Mouse (Mus musculus): ENCODE data around the gene Serpina3f. TPM values are rescaled to one million over a fixed set of nuclear protein-coding genes. Genes with fewer than 3 reads are reported as not detected.
"Not testable (repeated sequence)": the region's sequence is repeated elsewhere in the genome, so short reads cannot be mapped to it uniquely, and the experiment has no call there.

Gene Serpina3f
- polyA plus RNA-seq, 1 experiment = not detected

GRCm38 (mm10) chr12:104221616-104222015 lies 7.3 kb downstream of the Serpina3f start:
- Histone ChIP-seq H3K27me3 (ENCODE audit: control insufficient read depth, insufficient read depth, insufficient read length) (no peaks in the 10 kb centered on the region), H3ac (ENCODE audit: control insufficient read depth, insufficient read length) (no peak overlapping the region), H3K36me3 (ENCODE audit: control insufficient read depth, insufficient read depth) (no peaks in the 10 kb centered on the region), H3K79me2 (ENCODE audit: control insufficient read depth, insufficient read depth) (no peaks in the 10 kb centered on the region), H3K4me3 (no peak overlapping the region), H3K4me2 (ENCODE audit: low read depth) (no peak overlapping the region)
- TF ChIP-seq POLR2AphosphoS2 (IDR thresholded peaks at IDR 0.05; ENCODE audit: insufficient read length, low read depth) (no peak), E2F4 (IDR thresholded peaks at IDR 0.05; ENCODE audit: insufficient read depth) (no peak), POLR2A (IDR thresholded peaks at IDR 0.05; ENCODE audit: insufficient read length, low read depth) (no peak), MAX (IDR thresholded peaks at IDR 0.05; ENCODE audit: low read depth) (no peak)

DNA sequence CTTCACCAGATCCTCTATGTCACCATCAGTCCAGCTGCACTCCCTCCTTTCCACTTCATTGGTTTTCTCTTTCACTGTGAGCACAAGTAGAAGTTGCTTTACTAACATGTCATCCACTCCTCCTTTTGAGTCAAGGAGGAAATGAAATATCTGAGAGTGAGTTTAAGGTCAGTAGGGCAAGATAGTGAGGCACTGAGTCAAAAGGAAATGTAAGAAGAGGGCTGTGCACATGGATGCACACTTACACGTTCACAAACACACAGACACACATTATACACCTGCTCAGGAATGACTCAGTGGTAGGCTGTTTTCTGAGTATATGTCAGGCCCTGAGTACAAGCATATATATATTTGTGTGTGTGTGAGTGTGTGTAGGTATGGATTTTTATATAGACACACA lies 9.3 kb downstream of the Serpina3f start:
- H3K4me3 ChIP-seq = no peak overlapping the region
- H3K36me3 ChIP-seq (ENCODE audit: control insufficient read depth, insufficient read depth) = no peaks in the 10 kb centered on the region
- H3K27me3 ChIP-seq (ENCODE audit: control insufficient read depth, insufficient read depth, insufficient read length) = no peaks in the 10 kb centered on the region
- TF ChIP-seq MYOD1 (IDR thresholded peaks at IDR 0.05; ENCODE audit: control insufficient read depth in 1 of 3, insufficient read length in 2 of 3, low read depth in 2 of 3) = no peak
- TF ChIP-seq TCF3 (IDR thresholded peaks at IDR 0.05; ENCODE audit: insufficient read length, low read depth) = no peak
- TF ChIP-seq POLR2AphosphoS2 (IDR thresholded peaks at IDR 0.05; ENCODE audit: insufficient read length, low read depth) = no peak
- no peak for TF ChIP-seq REST (IDR thresholded peaks at IDR 0.05; ENCODE audit: insufficient read depth, insufficient read length)
- TF ChIP-seq USF1 (IDR thresholded peaks at IDR 0.05; ENCODE audit: low read depth) = no peak
- no peak for TF ChIP-seq POLR2A (IDR thresholded peaks at IDR 0.05; ENCODE audit: insufficient read length, low read depth)
- TF ChIP-seq E2F4 (IDR thresholded peaks at IDR 0.05; ENCODE audit: insufficient read depth) = no peak
- TF ChIP-seq MYOG (IDR thresholded peaks at IDR 0.05; ENCODE audit: control insufficient read depth in 1 of 3, insufficient read depth in 1 of 3, insufficient read length in 2 of 3, low read depth in 2 of 3) = no peak
- TF ChIP-seq MAX (IDR thresholded peaks at IDR 0.05; ENCODE audit: low read depth) = no peak
- H3ac ChIP-seq (ENCODE audit: control insufficient read depth, insufficient read length) = no peak overlapping the region
- no peak overlapping the region for H3K4me2 ChIP-seq (ENCODE audit: low read depth)
- H3K79me2 ChIP-seq (ENCODE audit: control insufficient read depth, insufficient read depth) = no peaks in the 10 kb centered on the region

- Histone ChIP-seq H3K4me3 (no peak overlapping the region), H3K4me2 (ENCODE audit: low read depth) (no peak overlapping the region), H3K36me3 (ENCODE audit: control insufficient read depth, insufficient read depth) (no peaks in the 10 kb centered on the region), H3ac (ENCODE audit: control insufficient read depth, insufficient read length) (no peak overlapping the region), H3K27me3 (ENCODE audit: control insufficient read depth, insufficient read depth, insufficient read length) (no peaks in the 10 kb centered on the region), H3K79me2 (ENCODE audit: control insufficient read depth, insufficient read depth) (no peaks in the 10 kb centered on the region)
- TF ChIP-seq E2F4 (IDR thresholded peaks at IDR 0.05; ENCODE audit: insufficient read depth) (no peak), MAX (IDR thresholded peaks at IDR 0.05; ENCODE audit: low read depth) (no peak), MYOD1 (IDR thresholded peaks at IDR 0.05; ENCODE audit: control insufficient read depth in 1 of 3, insufficient read length in 2 of 3, low read depth in 2 of 3) (no peak), SRF (IDR thresholded peaks at IDR 0.05; ENCODE audit: control insufficient read depth, insufficient read length, low read depth) (no peak), POLR2AphosphoS2 (IDR thresholded peaks at IDR 0.05; ENCODE audit: insufficient read length, low read depth) (no peak), MYOG (IDR thresholded peaks at IDR 0.05; ENCODE audit: control insufficient read depth in 1 of 3, insufficient read depth in 1 of 3, insufficient read length in 2 of 3, low read depth in 2 of 3) (no peak), REST (IDR thresholded peaks at IDR 0.05; ENCODE audit: insufficient read depth, insufficient read length) (no peak), TCF3 (IDR thresholded peaks at IDR 0.05; ENCODE audit: insufficient read length, low read depth) (no peak), TCF12 (IDR thresholded peaks at IDR 0.05; ENCODE audit: insufficient read depth, poor library complexity, severe bottlenecking) (no peak), USF1 (IDR thresholded peaks at IDR 0.05; ENCODE audit: low read depth) (no peak), POLR2A (IDR thresholded peaks at IDR 0.05; ENCODE audit: insufficient read length, low read depth) (no peak), CEBPB (IDR thresholded peaks at IDR 0.05; ENCODE audit: insufficient read depth, poor library complexity, severe bottlenecking) (no peak)
Observed at GRCm38 (mm10) chr12:104224598-104225300, 10.4 kb downstream of the Serpina3f start.

DNA sequence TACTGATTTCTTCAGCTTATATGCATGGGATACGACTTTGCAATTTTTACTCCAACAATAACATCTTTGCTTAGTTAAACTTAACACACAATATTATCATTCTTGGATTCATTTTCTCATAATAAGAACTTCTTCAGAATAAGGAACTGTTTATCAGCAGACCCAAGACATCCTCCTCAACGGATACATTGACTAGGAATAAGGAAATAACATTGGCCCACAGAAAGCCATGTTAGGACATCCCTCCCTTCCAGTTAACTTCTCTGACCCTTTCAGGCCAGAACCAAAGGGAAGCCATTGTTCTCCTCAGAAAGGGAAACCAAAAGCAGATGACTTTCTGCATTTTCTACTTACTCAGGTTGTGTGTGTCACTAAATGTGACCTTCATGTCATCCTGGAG lies 16.4 kb downstream of the Serpina3f start:
- Histone ChIP-seq H3K4me3 (no peak overlapping the region), H3ac (ENCODE audit: control insufficient read depth, insufficient read length) (no peak overlapping the region), H3K79me2 (ENCODE audit: control insufficient read depth, insufficient read depth) (no peaks in the 10 kb centered on the region), H3K36me3 (ENCODE audit: control insufficient read depth, insufficient read depth) (no peaks in the 10 kb centered on the region), H3K27me3 (ENCODE audit: control insufficient read depth, insufficient read depth, insufficient read length) (no peaks in the 10 kb centered on the region), H3K4me2 (ENCODE audit: low read depth) (no peak overlapping the region)
- no peak for TF ChIP-seq MAX (IDR thresholded peaks at IDR 0.05; ENCODE audit: low read depth)
- no peak for TF ChIP-seq SRF (IDR thresholded peaks at IDR 0.05; ENCODE audit: control insufficient read depth, insufficient read length, low read depth)
- no peak for TF ChIP-seq TCF3 (IDR thresholded peaks at IDR 0.05; ENCODE audit: insufficient read length, low read depth)
- no peak for TF ChIP-seq REST (IDR thresholded peaks at IDR 0.05; ENCODE audit: insufficient read depth, insufficient read length)
- TF ChIP-seq MYOD1 (IDR thresholded peaks at IDR 0.05; ENCODE audit: control insufficient read depth in 1 of 3, insufficient read length in 2 of 3, low read depth in 2 of 3) = no peak
- no peak for TF ChIP-seq E2F4 (IDR thresholded peaks at IDR 0.05; ENCODE audit: insufficient read depth)
- no peak for TF ChIP-seq CEBPB (IDR thresholded peaks at IDR 0.05; ENCODE audit: insufficient read depth, poor library complexity, severe bottlenecking)
- no peak for TF ChIP-seq USF1 (IDR thresholded peaks at IDR 0.05; ENCODE audit: low read depth)
- TF ChIP-seq TCF12 (IDR thresholded peaks at IDR 0.05; ENCODE audit: insufficient read depth, poor library complexity, severe bottlenecking) = no peak
- no peak for TF ChIP-seq MYOG (IDR thresholded peaks at IDR 0.05; ENCODE audit: control insufficient read depth in 1 of 3, insufficient read depth in 1 of 3, insufficient read length in 2 of 3, low read depth in 2 of 3)
- TF ChIP-seq POLR2A (IDR thresholded peaks at IDR 0.05; ENCODE audit: insufficient read length, low read depth) = no peak
- TF ChIP-seq POLR2AphosphoS2 (IDR thresholded peaks at IDR 0.05; ENCODE audit: insufficient read length, low read depth) = no peak

DNA sequence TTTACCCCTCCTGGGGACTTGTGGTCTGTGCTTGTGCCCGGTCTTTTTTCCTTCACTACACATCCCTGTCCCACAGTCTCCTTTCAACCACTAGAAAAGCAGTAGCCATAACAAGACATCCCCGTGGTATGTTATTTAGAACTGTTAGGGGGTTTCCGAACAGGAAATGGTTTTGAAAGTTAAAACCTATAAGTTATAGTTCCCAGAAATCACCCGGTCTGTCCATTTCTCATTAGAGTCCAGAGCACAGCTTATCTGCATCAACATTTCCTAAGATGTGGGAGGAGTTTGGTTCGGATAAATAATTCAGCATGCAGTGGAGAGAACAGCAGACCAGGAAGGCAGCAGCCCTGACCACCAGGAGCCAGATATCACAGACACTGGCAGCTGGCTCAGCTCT lies 21.6 kb downstream of the Serpina3f start, which contains the start of gene Serpina3g:
Gene Serpina3g (plus strand): TSS at position 331 of the 400 bp plus-strand sequence.
- Histone ChIP-seq H3K79me2 (ENCODE audit: control insufficient read depth, insufficient read depth) (no peaks in the 10 kb centered on the region), H3K27me3 (ENCODE audit: control insufficient read depth, insufficient read depth, insufficient read length) (no peaks in the 10 kb centered on the region), H3K4me3 (no peak within 1 kb of the TSS), H3K36me3 (ENCODE audit: control insufficient read depth, insufficient read depth) (no peaks in the 10 kb centered on the region), H3K4me2 (ENCODE audit: low read depth) (no peak within 1 kb of the TSS), H3ac (ENCODE audit: control insufficient read depth, insufficient read length) (no peak within 1 kb of the TSS)
- TF ChIP-seq POLR2A (IDR thresholded peaks at IDR 0.05; ENCODE audit: insufficient read length, low read depth) = no peak
- TF ChIP-seq TCF12 (IDR thresholded peaks at IDR 0.05; ENCODE audit: insufficient read depth, poor library complexity, severe bottlenecking) = no peak
- no peak for TF ChIP-seq REST (IDR thresholded peaks at IDR 0.05; ENCODE audit: insufficient read depth, insufficient read length)
- TF ChIP-seq POLR2AphosphoS2 (IDR thresholded peaks at IDR 0.05; ENCODE audit: insufficient read length, low read depth) = no peak
- TF ChIP-seq TCF3 (IDR thresholded peaks at IDR 0.05; ENCODE audit: insufficient read length, low read depth) = no peak
- no peak for TF ChIP-seq MYOG (IDR thresholded peaks at IDR 0.05; ENCODE audit: control insufficient read depth in 1 of 3, insufficient read depth in 1 of 3, insufficient read length in 2 of 3, low read depth in 2 of 3)
- no peak for TF ChIP-seq USF1 (IDR thresholded peaks at IDR 0.05; ENCODE audit: low read depth)
- no peak for TF ChIP-seq E2F4 (IDR thresholded peaks at IDR 0.05; ENCODE audit: insufficient read depth)
- no peak for TF ChIP-seq MYOD1 (IDR thresholded peaks at IDR 0.05; ENCODE audit: control insufficient read depth in 1 of 3, insufficient read length in 2 of 3, low read depth in 2 of 3)
- TF ChIP-seq CEBPB (IDR thresholded peaks at IDR 0.05; ENCODE audit: insufficient read depth, poor library complexity, severe bottlenecking) = no peak
- TF ChIP-seq SRF (IDR thresholded peaks at IDR 0.05; ENCODE audit: control insufficient read depth, insufficient read length, low read depth) = no peak
- no peak for TF ChIP-seq MAX (IDR thresholded peaks at IDR 0.05; ENCODE audit: low read depth)

DNA sequence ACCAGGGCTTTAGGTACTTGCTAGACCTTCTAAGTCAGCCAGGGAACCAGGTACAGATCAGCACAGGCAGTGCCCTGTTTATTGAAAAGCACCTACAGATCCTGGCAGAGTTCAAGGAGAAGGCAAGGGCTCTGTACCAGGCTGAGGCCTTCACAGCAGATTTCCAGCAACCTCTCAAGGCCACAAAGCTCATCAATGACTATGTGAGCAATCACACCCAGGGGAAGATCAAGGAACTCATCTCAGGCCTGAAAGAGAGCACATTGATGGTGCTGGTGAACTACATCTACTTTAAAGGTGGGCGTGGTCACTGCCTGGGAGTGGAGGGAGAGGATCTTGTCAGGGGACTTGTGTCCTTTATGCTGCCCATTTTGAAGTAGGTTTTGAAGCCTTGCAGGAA lies 23.7 kb downstream of the Serpina3f start:
- H3K4me3 ChIP-seq; H3K79me2 ChIP-seq (ENCODE audit: control insufficient read depth, insufficient read depth); H3ac ChIP-seq (ENCODE audit: control insufficient read depth, insufficient read length); H3K4me2 ChIP-seq (ENCODE audit: low read depth); H3K27me3 ChIP-seq (ENCODE audit: control insufficient read depth, insufficient read depth, insufficient read length); H3K36me3 ChIP-seq (ENCODE audit: control insufficient read depth, insufficient read depth): not testable (repeated sequence)

Measured in myocyte (in vitro differentiated cells).